Mouse (Mus musculus) hindbrain, embryonic 10.5 days (tissue): ENCODE measurements around the gene Fam129a. TPM values are rescaled to one million over a fixed set of nuclear protein-coding genes. Genes with fewer than 3 reads are reported as not detected.

ENCODE experiments used
- DNase-seq: peaks from one replicate; pipeline ENCODE4 v3.0.0-alpha.2; 2017; ENCODE audit warnings: low spot score
- H3K27ac ChIP-seq: fragments of 300-500 bp; sonication (generic); 2 replicates; pipeline ENCODE4 v1.5.1; 2016; ENCODE audit warnings: mild to moderate bottlenecking, moderate library complexity
- H3K27me3 ChIP-seq: fragments of 300-500 bp; sonication (generic); 2 replicates; pipeline ENCODE4 v1.6.1; 2016; ENCODE audit warnings: mild to moderate bottlenecking; ENCODE audit not compliant: poor library complexity, insufficient read depth, severe bottlenecking
- H3K36me3 ChIP-seq: fragments of 300-500 bp; sonication (generic); 2 replicates; pipeline ENCODE4 v1.6.1; 2016; ENCODE audit warnings: mild to moderate bottlenecking, moderate library complexity
- H3K4me1 ChIP-seq: fragments of 300-500 bp; sonication (generic); replicated peaks from 2 replicates; pipeline ENCODE4 v1.6.1; 2016; ENCODE audit warnings: mild to moderate bottlenecking
- H3K4me3 ChIP-seq: fragments of 300-500 bp; sonication (generic); 2 replicates; pipeline ENCODE4 v1.5.1; 2016; ENCODE audit warnings: mild to moderate bottlenecking, moderate library complexity
- H3K9me3 ChIP-seq: fragments of 300-500 bp; sonication (generic); 2 replicates; pipeline ENCODE4 v1.6.1; 2016; ENCODE audit warnings: mild to moderate bottlenecking, moderate library complexity
- WGBS: fragments of 180-500 bp; shearing (Covaris S2); methylation state at CpG from one replicate; pipeline ENCODE4 v1.1.7; 2016; 5-methylcytosine and 5-hydroxymethylcytosine counted together
- polyA plus RNA-seq: library from polyadenylated mRNA; unstranded; fragments of >200 nt; fragmentation: Nextera tagmentation; extraction: Ambion mirVana; gene quantifications from 2 replicates; pipeline ENCODE4 v1.2.1, GENCODE M21; 2016

The Fam129a gene
- polyA plus RNA-seq, 1 experiment from 2014 or later: 0.93 TPM

- Histone ChIP-seq H3K36me3 (no peaks in the 10 kb centered on the region), H3K27me3 (no peaks in the 10 kb centered on the region), H3K4me1 (no peaks in the 10 kb centered on the region), H3K4me3 (no peak overlapping the region), H3K9me3 (no peaks in the 10 kb centered on the region; the same call in 1 of the 2 replicates), H3K27ac (no peak overlapping the region)
- WGBS: 94% methylated on average over 3 of the region's 3 CpGs
- DNase-seq: no peak
Observed at GRCm38 (mm10) chr1:151636637-151637036, 65.7 kb downstream of the Fam129a start.

- Histone ChIP-seq H3K36me3 (no peaks in the 10 kb centered on the region), H3K4me1 (no peaks in the 10 kb centered on the region), H3K27me3 (no peaks in the 10 kb centered on the region), H3K27ac (no peak overlapping the region), H3K4me3 (no peak overlapping the region), H3K9me3 (no peaks in the 10 kb centered on the region; the same call in 1 of the 2 replicates)
- WGBS: 92% methylated on average over 9 of the region's 9 CpGs
- no peak for DNase-seq
Observed at GRCm38 (mm10) chr1:151637351-151637922, 66.5 kb downstream of the Fam129a start.

DNA sequence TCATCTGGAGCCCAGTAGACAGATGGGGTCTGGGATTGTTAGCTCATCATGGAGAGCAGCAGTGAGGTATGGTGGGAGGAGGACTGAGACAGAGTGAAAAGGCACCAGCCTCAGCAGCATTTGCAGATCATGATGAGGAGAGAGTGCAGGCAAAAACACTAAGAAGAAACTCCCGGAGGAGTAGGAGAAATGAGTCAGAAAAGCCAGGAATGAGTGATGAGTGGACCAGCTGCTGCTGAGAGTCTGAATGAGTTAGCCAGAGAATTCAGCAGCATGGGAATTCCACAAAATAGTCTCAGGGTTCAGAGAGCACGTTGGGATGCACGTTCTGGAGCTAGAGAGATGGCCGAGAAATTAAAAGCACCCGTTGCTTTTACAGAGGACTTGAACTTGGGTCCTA is 67.4 kb downstream of the Fam129a start:
- H3K4me1 ChIP-seq: no peaks in the 10 kb centered on the region
- no peaks in the 10 kb centered on the region for H3K27me3 ChIP-seq
- DNase-seq: no peak
- H3K9me3 ChIP-seq: no peaks in the 10 kb centered on the region
- 90% methylated on average over 5 of the region's 5 CpGs for WGBS
- no peak overlapping the region for H3K4me3 ChIP-seq
- no peaks in the 10 kb centered on the region for H3K36me3 ChIP-seq
- H3K27ac ChIP-seq: no peak overlapping the region

GRCm38 (mm10) chr1:151638770-151639169 is 67.8 kb downstream of the Fam129a start:
- WGBS: 93% methylated on average over 2 of the region's 2 CpGs
- Histone ChIP-seq H3K27me3 (no peaks in the 10 kb centered on the region), H3K27ac (no peak overlapping the region), H3K9me3 (no peaks in the 10 kb centered on the region), H3K36me3 (no peaks in the 10 kb centered on the region), H3K4me3 (no peak overlapping the region), H3K4me1 (no peaks in the 10 kb centered on the region)
- DNase-seq: no peak

DNA sequence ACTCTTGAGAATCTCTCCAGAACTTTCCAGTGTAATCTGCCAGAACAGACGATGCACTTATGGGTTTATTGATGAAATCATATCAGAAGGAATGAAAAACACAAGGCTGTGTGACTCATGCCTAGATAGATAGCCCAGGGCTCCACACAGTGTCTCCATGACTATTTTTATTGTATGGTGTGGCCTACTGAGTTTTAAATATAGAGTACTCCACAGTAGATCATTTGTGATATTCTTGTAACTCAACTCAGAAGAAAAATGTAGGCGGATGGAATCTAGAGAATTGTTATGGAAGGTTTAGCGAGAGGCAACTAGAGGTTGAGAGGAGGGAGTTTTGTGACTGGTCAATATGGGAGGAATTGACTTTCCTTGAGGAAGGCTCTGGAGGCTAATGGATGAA is 75.4 kb downstream of the Fam129a start:
- no peak for DNase-seq

GRCm38 (mm10) chr1:151648099-151648498 is 77.1 kb downstream of the Fam129a start:
- Histone ChIP-seq H3K27ac (no peak overlapping the region), H3K9me3 (no peaks in the 10 kb centered on the region), H3K36me3 (no peaks in the 10 kb centered on the region), H3K4me1 (no peaks in the 10 kb centered on the region), H3K27me3 (no peaks in the 10 kb centered on the region), H3K4me3 (no peak overlapping the region)
- DNase-seq: no peak
- 87% methylated on average over 4 of the region's 4 CpGs for WGBS

More for the DNA sequence above, 75.4 kb downstream of the Fam129a start:
- no peaks in the 10 kb centered on the region for H3K36me3 ChIP-seq
- no peak overlapping the region for H3K4me3 ChIP-seq
- H3K9me3 ChIP-seq: no peaks in the 10 kb centered on the region
- no peaks in the 10 kb centered on the region for H3K27me3 ChIP-seq
- H3K27ac ChIP-seq: no peak overlapping the region
- 90% methylated on average over 3 of the region's 3 CpGs for WGBS
- H3K4me1 ChIP-seq: no peaks in the 10 kb centered on the region

GRCm38 (mm10) chr1:151657042-151657605 is 86.1 kb downstream of the Fam129a start:
- no peak for DNase-seq
- H3K9me3 ChIP-seq: no peaks in the 10 kb centered on the region
- WGBS: 66% methylated on average over 7 of the region's 7 CpGs
- no peak overlapping the region for H3K27ac ChIP-seq
- no peaks in the 10 kb centered on the region for H3K27me3 ChIP-seq
- H3K4me1 ChIP-seq: no peaks in the 10 kb centered on the region
- no peak overlapping the region for H3K4me3 ChIP-seq
- H3K36me3 ChIP-seq: no peaks in the 10 kb centered on the region

- no peaks in the 10 kb centered on the region for H3K9me3 ChIP-seq
- no peak overlapping the region for H3K27ac ChIP-seq
- H3K4me1 ChIP-seq: no peaks in the 10 kb centered on the region
- WGBS: 92% methylated on average over 19 of the region's 19 CpGs
- no peaks in the 10 kb centered on the region for H3K27me3 ChIP-seq
- H3K4me3 ChIP-seq: no peak overlapping the region
- no peaks in the 10 kb centered on the region for H3K36me3 ChIP-seq
- DNase-seq: no peak
Observed at GRCm38 (mm10) chr1:151658291-151658830, 87.4 kb downstream of the Fam129a start.

DNA sequence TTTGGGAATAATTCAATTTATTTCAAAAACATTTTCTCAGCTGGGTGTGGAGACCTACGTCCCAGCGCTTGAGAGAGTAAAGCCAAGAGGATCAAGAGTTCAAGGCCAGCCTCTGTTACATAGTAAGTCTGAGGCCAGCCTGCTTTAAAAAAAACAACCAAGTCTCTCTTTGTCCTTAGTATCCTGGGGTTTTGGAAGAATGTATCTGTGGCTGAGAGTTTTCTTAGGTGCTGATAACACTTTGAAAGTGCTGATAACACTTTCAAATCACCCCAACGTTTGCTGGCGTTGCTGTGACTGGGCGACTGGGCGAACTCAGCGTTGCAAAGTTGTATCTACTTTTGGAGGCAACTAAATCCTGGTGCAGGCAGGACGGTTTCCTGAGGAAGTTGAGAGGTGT is 88.7 kb downstream of the Fam129a start:
- Histone ChIP-seq H3K27me3 (no peaks in the 10 kb centered on the region), H3K36me3 (no peaks in the 10 kb centered on the region), H3K27ac (no peak overlapping the region), H3K9me3 (no peaks in the 10 kb centered on the region), H3K4me1 (no peaks in the 10 kb centered on the region), H3K4me3 (no peak overlapping the region)
- WGBS: 81% methylated on average over 8 of the region's 8 CpGs
- DNase-seq: no peak

DNA sequence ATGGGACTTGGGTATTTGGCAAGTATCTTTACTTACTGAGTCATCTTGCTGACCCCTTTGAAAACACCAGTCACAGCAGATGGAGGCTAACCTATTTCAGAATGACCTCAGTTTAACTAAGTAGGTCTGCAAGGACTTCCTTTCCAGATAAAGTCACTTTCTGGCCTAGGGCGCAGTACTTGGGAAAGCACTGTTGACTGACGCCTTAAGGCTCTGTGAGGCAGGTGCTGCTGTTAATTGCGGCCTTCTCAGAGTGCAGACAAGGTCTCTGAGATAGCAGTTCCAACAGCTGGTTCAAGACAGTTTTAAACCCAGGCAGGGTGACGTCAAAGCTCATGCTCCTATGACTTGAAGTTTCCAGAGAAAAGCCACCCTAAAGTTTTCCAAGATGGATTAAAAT is 89.3 kb downstream of the Fam129a start:
- WGBS: 89% methylated on average over 4 of the region's 4 CpGs

DNA sequence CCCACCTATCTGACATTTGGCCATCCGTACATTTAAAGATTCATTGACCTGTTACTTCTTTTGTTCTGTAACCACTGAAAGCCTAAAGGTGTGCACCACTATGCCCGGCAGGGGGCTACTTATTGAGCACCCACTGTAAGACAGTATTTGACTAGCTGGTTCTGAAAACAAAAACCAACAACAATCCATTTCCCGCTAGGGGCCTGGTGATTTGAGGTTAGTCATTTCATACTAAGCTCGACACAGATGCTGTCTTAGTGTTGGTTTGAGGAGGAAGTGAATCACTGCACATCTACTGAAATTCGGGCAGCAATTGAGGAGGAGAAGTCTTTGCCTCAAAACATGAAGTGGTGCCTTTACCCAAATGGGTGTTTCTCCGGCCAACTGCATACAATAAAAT is 89.9 kb downstream of the Fam129a start:
- no peak overlapping the region for H3K4me3 ChIP-seq
- DNase-seq: no peak
- no peaks in the 10 kb centered on the region for H3K9me3 ChIP-seq
- no peaks in the 10 kb centered on the region for H3K4me1 ChIP-seq
- no peaks in the 10 kb centered on the region for H3K36me3 ChIP-seq
- H3K27ac ChIP-seq: no peak overlapping the region
- no peaks in the 10 kb centered on the region for H3K27me3 ChIP-seq
- 90% methylated on average over 6 of the region's 6 CpGs for WGBS

More for the DNA sequence above, 89.3 kb downstream of the Fam129a start:
- Histone ChIP-seq H3K4me1 (no peaks in the 10 kb centered on the region), H3K36me3 (no peaks in the 10 kb centered on the region), H3K27me3 (no peaks in the 10 kb centered on the region), H3K9me3 (no peaks in the 10 kb centered on the region), H3K27ac (no peak overlapping the region), H3K4me3 (no peak overlapping the region)
- no peak for DNase-seq

GRCm38 (mm10) chr1:151661684-151662439 is 90.9 kb downstream of the Fam129a start:
- no peaks in the 10 kb centered on the region for H3K36me3 ChIP-seq
- WGBS: 85% methylated on average over 7 of the region's 7 CpGs
- no peaks in the 10 kb centered on the region for H3K4me1 ChIP-seq

DNA sequence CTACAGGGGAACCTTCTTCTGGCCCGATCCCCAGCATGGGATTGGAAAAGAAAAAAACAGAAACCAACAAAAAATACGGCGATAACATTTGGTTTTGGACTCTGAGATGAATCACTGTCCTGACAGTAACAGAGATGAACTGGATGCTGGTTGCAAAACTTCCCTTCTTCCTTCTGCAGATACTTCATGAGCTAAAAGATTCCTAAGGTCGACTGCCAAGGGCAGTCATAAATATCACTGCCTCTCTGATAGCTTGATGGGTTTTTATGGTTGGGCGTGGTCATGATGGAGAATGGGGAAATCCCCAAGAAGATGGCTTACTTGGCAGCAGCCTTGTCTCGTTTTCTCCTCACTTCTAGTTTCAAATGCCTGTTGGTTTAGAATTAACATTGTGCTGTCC is 92.0 kb downstream of the Fam129a start:
- Histone ChIP-seq H3K36me3 (no peaks in the 10 kb centered on the region), H3K4me3 (no peak overlapping the region), H3K27me3 (no peaks in the 10 kb centered on the region), H3K9me3 (no peaks in the 10 kb centered on the region), H3K4me1 (no peaks in the 10 kb centered on the region), H3K27ac (no peak overlapping the region)
- no peak for DNase-seq
- 83% methylated on average over 6 of the region's 6 CpGs for WGBS

More at GRCm38 (mm10) chr1:151661684-151662439, 90.9 kb downstream of the Fam129a start:
- H3K27ac ChIP-seq: no peak overlapping the region
- H3K4me3 ChIP-seq: no peak overlapping the region
- H3K27me3 ChIP-seq: no peaks in the 10 kb centered on the region
- no peak for DNase-seq
- no peaks in the 10 kb centered on the region for H3K9me3 ChIP-seq
